Mouse (Mus musculus) cerebellum, postnatal 14 days (tissue): ENCODE measurements around the gene Oxct2b.
"Not testable (repeated sequence)": the region's sequence is repeated elsewhere in the genome, so short reads cannot be mapped to it uniquely, and the experiment has no call there.

Experiments used
- DNase-seq, 2 experiments: peaks; one replicate each; pipeline ENCODE4 v3.0.0; 2021; ENCODE audit warnings: mixed read lengths in 2 of 2

Oxct2b gene

DNA sequence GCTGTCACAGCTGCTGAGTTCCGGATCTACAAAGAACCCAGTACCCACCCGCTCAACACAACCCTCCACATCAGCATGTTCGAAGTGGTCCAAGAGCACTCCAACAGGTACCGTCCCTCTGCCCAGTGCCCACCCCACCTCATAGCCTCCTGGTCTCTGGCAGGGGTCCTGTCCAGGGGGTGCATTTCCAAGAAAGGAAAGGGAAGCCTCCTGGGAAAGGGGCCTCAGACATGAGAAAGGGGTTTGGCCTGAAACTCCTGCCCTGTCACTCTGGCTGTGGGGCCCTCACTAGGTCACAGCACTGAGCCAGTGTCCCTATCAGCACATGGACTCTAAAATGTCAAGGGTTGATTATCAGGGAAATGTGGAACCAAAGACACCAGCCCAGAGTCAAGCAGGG is 1.4 kb upstream of the Oxct2b start:
- DNase-seq = not testable (repeated sequence)

DNA sequence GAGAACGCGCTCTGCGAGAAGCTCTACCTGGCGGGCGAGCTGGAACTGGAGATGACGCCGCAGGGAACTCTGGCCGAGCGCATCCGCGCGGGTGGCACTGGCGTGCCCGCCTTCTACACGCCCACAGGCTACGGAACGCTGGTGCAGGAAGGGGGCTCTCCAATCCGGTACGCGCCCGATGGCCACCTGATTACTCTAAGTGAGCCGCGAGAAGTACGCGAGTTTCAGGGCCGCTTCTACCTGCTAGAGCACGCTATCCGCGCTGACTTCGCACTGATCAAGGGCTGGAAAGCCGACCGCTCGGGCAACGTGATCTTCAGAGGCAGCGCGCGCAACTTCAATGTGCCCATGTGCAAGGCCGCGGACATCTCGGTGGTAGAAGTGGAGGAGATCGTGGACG is 574 bp downstream of the Oxct2b start:
- DNase-seq = peak; percentile 24 to 29

DNA sequence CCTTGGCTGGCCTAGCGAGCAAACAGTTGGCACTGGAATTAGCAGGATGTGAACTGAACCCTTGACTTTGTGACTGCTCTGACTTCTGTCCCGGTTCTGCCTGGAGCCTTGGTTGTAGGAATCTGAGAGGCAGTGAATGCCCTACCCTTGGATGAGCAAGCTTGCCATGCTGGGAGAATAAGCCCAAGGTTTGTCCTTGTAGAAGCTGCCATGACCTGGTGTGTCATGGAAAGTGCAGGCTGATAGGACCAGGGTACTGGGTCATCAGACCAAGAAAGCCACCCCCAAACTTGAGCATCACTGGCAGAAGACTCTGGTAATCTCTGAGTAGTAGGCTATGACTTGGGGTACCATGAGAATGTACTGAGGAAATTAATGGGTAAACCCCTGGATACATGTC is 5.2 kb downstream of the Oxct2b start:
- no peak for DNase-seq

DNA sequence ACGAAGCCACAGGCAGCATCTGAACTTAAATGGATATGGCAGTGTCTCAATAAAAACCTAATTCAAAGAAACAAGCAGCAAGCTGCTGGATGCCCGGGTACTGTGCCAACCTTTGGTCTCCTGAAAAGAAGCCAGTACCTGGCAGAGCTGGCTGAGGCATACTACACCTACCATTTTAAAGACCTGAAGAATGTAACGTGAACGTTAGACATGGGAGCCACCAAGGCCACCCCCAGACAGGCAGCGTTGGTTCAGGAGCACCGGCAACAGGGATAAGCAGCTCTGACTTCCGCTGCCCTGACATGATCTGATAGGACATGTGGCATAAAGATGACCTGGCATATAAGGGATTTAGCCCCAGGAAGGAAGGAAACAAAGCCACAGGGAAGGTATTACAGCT is 10.6 kb downstream of the Oxct2b start:
- peak; percentile 75 to 76 for DNase-seq

DNA sequence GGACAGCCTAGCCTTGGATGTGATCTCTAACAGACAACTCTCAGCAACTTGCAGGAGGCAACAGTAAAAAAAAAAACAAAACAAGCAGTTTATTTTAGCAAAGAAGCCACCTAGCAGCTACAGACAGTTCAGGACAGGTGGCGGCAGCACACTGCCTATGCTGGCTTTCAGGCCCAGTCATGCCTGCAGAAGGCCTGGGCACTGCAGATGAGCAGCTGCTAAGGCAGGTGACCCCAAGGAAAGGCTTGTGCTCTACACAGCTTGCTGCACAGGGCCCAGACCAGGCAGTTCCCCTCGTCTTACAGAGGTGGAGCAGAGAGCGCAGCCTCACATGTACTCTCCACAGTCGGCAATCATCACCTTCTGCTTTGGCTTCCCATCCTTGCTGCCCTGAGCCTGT is 11.0 kb downstream of the Oxct2b start:
- DNase-seq = peak; percentile 51 to 54

DNA sequence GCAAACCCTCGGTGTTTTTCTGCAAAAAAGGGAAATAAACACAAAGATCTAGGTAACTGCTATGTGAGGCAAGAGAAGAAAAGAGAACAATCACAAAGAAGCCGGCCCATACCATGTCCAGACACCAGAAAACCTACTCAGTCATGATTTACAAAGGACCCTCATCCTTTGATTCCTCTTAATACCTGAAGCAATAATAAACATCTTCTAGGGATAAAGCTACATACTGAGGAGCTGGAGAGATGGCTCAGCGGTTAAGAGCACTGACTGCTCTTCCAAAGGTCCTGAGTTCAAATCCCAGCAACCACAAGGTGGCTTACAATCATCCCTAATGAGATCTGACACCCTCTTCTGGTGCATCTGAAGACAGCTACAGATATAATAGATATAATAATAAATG is 21.5 kb downstream of the Oxct2b start:
- DNase-seq = no peak

DNA sequence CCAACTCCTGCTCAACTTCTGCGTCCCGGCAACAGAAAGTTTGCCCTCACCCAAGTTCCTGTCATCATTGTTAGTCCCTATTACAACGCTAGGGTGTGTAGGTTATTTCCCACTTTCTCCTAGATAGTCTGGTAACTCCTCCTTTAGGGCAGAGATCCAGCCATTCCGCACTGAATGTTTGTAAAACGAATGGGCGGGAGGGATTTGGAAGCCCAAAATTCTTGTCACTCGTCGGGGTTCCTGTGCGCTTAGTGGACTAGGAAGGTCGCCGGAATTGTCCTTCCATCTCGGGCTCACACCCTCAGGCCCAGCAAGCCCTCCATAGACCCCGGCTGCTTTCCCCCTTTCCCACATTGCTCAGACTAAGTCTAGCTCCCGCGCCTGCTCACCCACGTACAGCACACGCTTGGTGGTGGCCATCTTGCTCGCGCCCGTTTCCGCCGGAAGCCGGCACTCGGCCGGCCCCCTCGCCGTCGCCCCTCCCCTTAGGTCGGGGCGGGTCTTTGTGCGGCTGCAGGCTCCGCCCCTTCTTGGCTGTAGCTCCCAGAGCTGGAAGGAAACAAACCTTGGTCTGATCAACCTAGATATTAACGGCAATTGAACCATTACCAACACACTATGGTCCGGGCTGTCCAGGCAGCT is 23.6 kb downstream of the Oxct2b start, which contains the start of gene Ppie:
Gene Ppie (minus strand): TSS at position 439 of the 642 bp plus-strand sequence.
- peak; percentile 87 to 88 for DNase-seq

DNA sequence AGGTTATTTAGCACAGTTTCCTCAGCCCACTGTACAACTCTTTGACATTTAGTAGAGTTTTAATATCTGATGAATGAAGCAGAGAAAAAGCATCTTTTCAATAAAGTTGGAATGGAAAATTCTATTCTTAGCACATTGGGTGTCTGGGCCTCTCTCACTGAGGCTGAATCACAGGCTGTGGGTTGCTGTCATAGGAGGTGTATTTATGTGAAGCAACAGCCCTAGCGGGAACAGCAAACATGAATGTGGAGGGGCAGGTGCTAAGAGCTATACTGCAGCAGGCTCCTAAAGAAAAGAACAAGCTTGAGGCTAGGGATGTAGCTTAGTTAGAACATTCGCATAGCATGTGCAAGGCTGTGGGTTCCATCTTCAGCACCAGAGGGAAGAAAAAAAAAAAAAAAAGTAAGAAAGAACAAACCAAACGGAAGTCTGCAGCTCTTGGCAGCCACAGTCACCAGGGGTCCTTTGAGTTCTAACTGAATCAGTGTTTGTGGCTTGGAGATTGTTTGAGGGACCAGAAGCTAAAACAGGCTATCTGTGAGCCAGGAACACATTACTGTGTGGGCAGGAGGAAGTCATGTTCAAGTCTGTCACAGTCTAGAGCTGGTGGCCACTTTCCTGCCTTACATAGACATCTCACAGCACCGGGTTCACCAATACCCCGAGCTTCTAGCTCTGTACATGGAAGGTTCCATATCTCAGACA is 31.5 kb downstream of the Oxct2b start:
- no peak for DNase-seq

GRCm38 (mm10) chr4:123152003-123152402 is 35.9 kb downstream of the Oxct2b start:
- DNase-seq = peak in 1 of 2 experiments; percentile 11

DNA sequence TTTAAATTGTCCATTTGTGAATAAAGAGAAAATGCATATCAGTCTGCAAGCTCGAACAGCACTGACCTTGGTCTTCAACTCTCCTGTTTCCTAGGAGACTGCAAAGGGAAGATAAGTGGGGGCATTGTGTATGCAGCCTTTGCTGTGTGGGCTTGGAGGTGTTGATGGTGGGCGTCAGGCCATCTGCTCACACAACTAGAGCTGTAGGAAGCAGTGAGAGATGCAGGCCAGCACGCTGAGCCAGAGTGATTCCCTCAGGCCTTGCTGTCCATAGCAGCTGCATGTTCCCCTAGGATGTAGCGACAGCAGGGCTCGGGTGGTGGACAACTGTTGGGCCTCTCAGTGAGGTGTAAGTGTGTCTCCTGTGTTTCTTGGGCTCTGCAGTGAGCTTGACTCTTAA is 36.9 kb downstream of the Oxct2b start:
- DNase-seq = no peak

DNA sequence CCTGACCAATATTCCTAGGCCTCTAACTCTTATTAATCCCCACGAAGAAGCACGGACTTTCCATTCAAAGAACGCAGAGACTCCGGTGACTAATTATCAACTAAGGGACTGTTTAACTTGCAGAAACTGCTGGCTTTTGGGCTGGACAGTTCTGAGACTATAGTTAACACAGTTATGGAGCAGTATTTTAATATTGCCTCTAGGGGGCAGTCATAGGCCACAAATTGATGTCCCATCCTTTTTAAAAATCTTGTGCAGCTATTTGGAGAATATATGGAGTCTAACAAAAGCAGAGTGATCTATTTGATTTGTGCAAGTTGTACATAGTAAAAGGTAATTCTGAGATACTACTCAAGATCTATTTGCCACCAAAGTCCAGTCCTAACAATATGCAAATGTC is 38.9 kb downstream of the Oxct2b start:
- DNase-seq = peak; percentile 62 to 75

GRCm38 (mm10) chr4:123155427-123155826 is 39.4 kb downstream of the Oxct2b start:
- no peak for DNase-seq

DNA sequence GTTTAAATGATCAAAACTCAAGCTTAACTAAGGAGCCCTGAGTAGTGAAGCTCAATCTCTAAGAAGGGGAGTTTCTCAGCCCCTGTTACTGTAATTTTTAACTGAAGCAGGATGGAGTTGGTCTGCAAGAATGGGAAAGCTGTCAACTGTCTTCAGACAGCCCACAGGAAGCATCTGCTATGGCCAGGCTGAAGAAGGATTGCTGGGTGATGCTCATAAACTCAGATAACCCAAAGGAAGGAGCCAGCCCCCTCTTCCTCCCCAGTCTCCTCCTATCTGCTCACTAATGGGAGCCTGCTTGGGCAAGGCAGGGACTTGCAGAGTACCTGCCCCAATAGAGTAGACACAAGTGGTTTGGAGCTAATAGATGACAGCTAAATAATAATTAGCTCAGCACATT is 39.8 kb downstream of the Oxct2b start:
- DNase-seq = no peak

- DNase-seq = peak; percentile 30 to 43
These were observed 44.5 kb downstream of the Oxct2b start for GRCm38 (mm10) chr4:123160571-123160970.

- DNase-seq = not testable (repeated sequence)
These were observed 45.2 kb downstream of the Oxct2b start for GRCm38 (mm10) chr4:123161251-123161650.

DNA sequence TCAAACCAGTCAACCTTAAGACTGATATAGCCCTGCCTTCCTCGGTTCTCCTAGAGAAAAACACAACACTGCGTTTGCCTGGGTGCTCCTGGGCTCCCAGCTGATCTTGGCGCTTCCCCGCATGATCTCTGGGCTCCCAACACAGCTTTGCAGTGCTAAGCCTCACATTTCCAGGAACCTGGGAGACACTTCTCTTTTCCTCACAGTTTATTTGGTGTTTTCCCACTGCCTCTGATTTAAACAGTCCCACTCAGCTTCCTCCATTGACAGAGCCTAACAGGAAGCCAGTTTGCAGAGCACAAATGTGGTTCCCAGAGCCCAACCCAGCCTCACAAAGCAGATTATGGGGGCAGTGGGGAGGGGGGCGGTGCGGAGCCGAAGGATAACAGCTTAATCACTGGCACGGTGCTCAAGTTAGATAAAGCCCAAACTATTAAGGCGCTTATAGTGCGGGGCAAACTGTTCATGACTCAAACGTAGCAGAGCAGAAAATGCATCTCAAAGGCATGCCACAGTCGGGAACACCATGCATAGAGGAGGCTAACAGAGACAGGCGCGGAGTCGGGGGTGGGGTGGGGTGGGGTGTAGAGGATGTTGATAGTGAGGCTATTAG is 46.3 kb downstream of the Oxct2b start:
- no peak for DNase-seq

DNA sequence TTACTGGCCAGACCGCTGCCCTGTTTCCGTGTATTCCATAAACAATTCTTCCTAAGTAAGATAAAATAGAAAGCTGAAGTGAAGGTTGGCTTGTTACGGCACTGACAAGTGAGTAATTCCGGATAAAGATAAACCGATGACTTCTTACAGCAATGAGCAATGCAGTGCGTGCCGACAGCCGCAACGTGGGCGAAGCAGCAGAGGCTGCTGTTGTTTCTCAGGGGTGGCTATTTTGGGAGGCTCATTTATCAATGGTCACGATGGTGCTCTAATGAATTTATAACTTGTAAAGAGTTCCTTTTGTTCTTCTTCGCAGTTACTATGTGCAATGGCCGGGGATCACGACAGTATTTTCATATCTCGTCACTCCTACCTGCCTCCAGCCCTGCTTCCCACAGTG is 48.1 kb downstream of the Oxct2b start:
- no peak for DNase-seq
